Mouse (Mus musculus): Measurements from ENCODE around the gene Fam189b. TPM values are rescaled to one million over a fixed set of nuclear protein-coding genes. Genes with fewer than 3 reads are reported as not detected.

Fam189b gene
- total and polyA plus RNA-seq, 2 experiments from 2014 or later: 8.9 to 31.8 TPM

GRCm38 (mm10) chr3:89187197-89187596, 4.3 kb downstream of the Fam189b start:
- no peak overlapping the region for H3K4me2 ChIP-seq (ENCODE audit: low read depth)
- no peak for TF ChIP-seq CTCF (IDR thresholded peaks at IDR 0.05; ENCODE audit: low read depth)
- 35% methylated on average over 23 of the region's 23 CpGs for WGBS
- H3K27ac ChIP-seq (ENCODE audit: low read depth, low read length): no peak overlapping the region
- peaks cover 15% of the 10 kb centered on the region; the same call in 1 of the 2 replicates for H3K4me1 ChIP-seq (ENCODE audit: insufficient read depth)
- ATAC-seq (no peak), DNase-seq (no peak)
- H3K9me3 ChIP-seq (ENCODE audit: low read length): no peaks in the 10 kb centered on the region
- no peaks in the 10 kb centered on the region for H3K27me3 ChIP-seq (ENCODE audit: insufficient read depth, low read length)
- H3K36me3 ChIP-seq (ENCODE audit: insufficient read depth): peaks cover 22% of the 10 kb centered on the region
- no peak overlapping the region for H3K9ac ChIP-seq
- no peak overlapping the region for H3K4me3 ChIP-seq (ENCODE audit: low read depth, low read length)

- Histone ChIP-seq H3K27me3 (ENCODE audit: insufficient read depth, low read length) (no peaks in the 10 kb centered on the region), H3K4me2 (ENCODE audit: low read depth) (no peak overlapping the region), H3K4me1 (ENCODE audit: insufficient read depth) (peaks cover 15% of the 10 kb centered on the region; the same call in 1 of the 2 replicates), H3K9ac (no peak overlapping the region), H3K36me3 (ENCODE audit: insufficient read depth) (peaks cover 19% of the 10 kb centered on the region), H3K27ac (ENCODE audit: low read depth, low read length) (no peak overlapping the region), H3K4me3 (ENCODE audit: low read depth, low read length) (no peak overlapping the region), H3K9me3 (ENCODE audit: low read length) (no peaks in the 10 kb centered on the region)
- 54% methylated on average over 18 of the region's 18 CpGs for WGBS
- TF ChIP-seq CTCF (IDR thresholded peaks at IDR 0.05; ENCODE audit: low read depth): no peak
- DNase-seq (no peak), ATAC-seq (no peak)
Observed at GRCm38 (mm10) chr3:89187690-89188477, 4.9 kb downstream of the Fam189b start.

- peaks cover 14% of the 10 kb centered on the region; the same call in 1 of the 2 replicates for H3K4me1 ChIP-seq (ENCODE audit: insufficient read depth)
- peaks cover 19% of the 10 kb centered on the region for H3K36me3 ChIP-seq (ENCODE audit: insufficient read depth)
- H3K9ac ChIP-seq: no peak overlapping the region
- ATAC-seq: no peak
- DNase-seq: no peak
- 66% methylated on average over 12 of the region's 12 CpGs for WGBS
- H3K4me2 ChIP-seq (ENCODE audit: low read depth): no peak overlapping the region
- H3K9me3 ChIP-seq (ENCODE audit: low read length): no peaks in the 10 kb centered on the region
- H3K27me3 ChIP-seq (ENCODE audit: insufficient read depth, low read length): no peaks in the 10 kb centered on the region
- no peak overlapping the region for H3K27ac ChIP-seq (ENCODE audit: low read depth, low read length)
- no peak for TF ChIP-seq CTCF (IDR thresholded peaks at IDR 0.05; ENCODE audit: low read depth)
- H3K4me3 ChIP-seq (ENCODE audit: low read depth, low read length): no peak overlapping the region
Observed at GRCm38 (mm10) chr3:89188478-89188875, 5.5 kb downstream of the Fam189b start.

GRCm38 (mm10) chr3:89190436-89190835, 7.5 kb downstream of the Fam189b start:
- 89% methylated on average over 8 of the region's 8 CpGs for WGBS

GRCm38 (mm10) chr3:89193351-89193750, 10.4 kb downstream of the Fam189b start:
- WGBS: 76% methylated on average over 1 of the region's 1 CpGs
- H3K4me2 ChIP-seq (ENCODE audit: low read depth): no peak overlapping the region
- H3K36me3 ChIP-seq (ENCODE audit: insufficient read depth): peaks cover 4% of the 10 kb centered on the region
- DNase-seq (no peak), ATAC-seq (no peak)
- no peaks in the 10 kb centered on the region for H3K4me1 ChIP-seq (ENCODE audit: insufficient read depth)
- no peak overlapping the region for H3K4me3 ChIP-seq (ENCODE audit: low read depth, low read length)
- no peaks in the 10 kb centered on the region for H3K27me3 ChIP-seq (ENCODE audit: insufficient read depth, low read length)
- TF ChIP-seq CTCF (IDR thresholded peaks at IDR 0.05; ENCODE audit: low read depth): peak; percentile 28
- no peak overlapping the region for H3K9ac ChIP-seq
- H3K9me3 ChIP-seq (ENCODE audit: low read length): no peaks in the 10 kb centered on the region
- H3K27ac ChIP-seq (ENCODE audit: low read depth, low read length): no peak overlapping the region

More at GRCm38 (mm10) chr3:89190436-89190835, 7.5 kb downstream of the Fam189b start:
- TF ChIP-seq CTCF (IDR thresholded peaks at IDR 0.05; ENCODE audit: low read depth): no peak
- DNase-seq: no peak
- H3K36me3 ChIP-seq (ENCODE audit: insufficient read depth): peaks cover 19% of the 10 kb centered on the region
- no peaks in the 10 kb centered on the region for H3K9me3 ChIP-seq (ENCODE audit: low read length)
- no peak overlapping the region for H3K27ac ChIP-seq (ENCODE audit: low read depth, low read length)
- no peak for ATAC-seq
- no peak overlapping the region for H3K4me2 ChIP-seq (ENCODE audit: low read depth)
- no peak overlapping the region for H3K9ac ChIP-seq
- no peaks in the 10 kb centered on the region for H3K4me1 ChIP-seq (ENCODE audit: insufficient read depth)
- no peak overlapping the region for H3K4me3 ChIP-seq (ENCODE audit: low read depth, low read length)
- no peaks in the 10 kb centered on the region for H3K27me3 ChIP-seq (ENCODE audit: insufficient read depth, low read length)

GRCm38 (mm10) chr3:89193853-89194252, 10.9 kb downstream of the Fam189b start:
- Histone ChIP-seq H3K4me2 (ENCODE audit: low read depth) (no peak overlapping the region), H3K9ac (no peak overlapping the region), H3K4me3 (ENCODE audit: low read depth, low read length) (no peak overlapping the region), H3K4me1 (ENCODE audit: insufficient read depth) (no peaks in the 10 kb centered on the region), H3K9me3 (ENCODE audit: low read length) (no peaks in the 10 kb centered on the region), H3K36me3 (ENCODE audit: insufficient read depth) (no peaks in the 10 kb centered on the region), H3K27ac (ENCODE audit: low read depth, low read length) (no peak overlapping the region), H3K27me3 (ENCODE audit: insufficient read depth, low read length) (no peaks in the 10 kb centered on the region)
- 94% methylated on average over 2 of the region's 2 CpGs for WGBS
- ATAC-seq (no peak), DNase-seq (no peak)
- peak; percentile 41 for TF ChIP-seq CTCF (IDR thresholded peaks at IDR 0.05; ENCODE audit: low read depth)

All from forebrain, postnatal 0 days (tissue).